Mouse (Mus musculus) Patski (cell line): ENCODE data around the gene Flrt3. TPM values are rescaled to one million over a fixed set of nuclear protein-coding genes. Genes with fewer than 3 reads are reported as not detected.

Experiments used
- ATAC-seq: fragments of 100-300 bp; one replicate; pipeline ENCODE4 v1.8.0; 2021
- CTCF ChIA-PET: fragments of 350-600 bp; sonication (Branson Sonifier 250); formaldehyde crosslinking; loops from one replicate; lab custom pipeline; 2022; ENCODE audit warnings: inconsistent platforms; lab: Charles Lee
- POLR2A ChIA-PET: fragments of 350-600 bp; sonication (Branson Sonifier 250); formaldehyde crosslinking; loops from one replicate; lab custom pipeline; 2022; ENCODE audit warnings: antibody characterized with exemption, inconsistent platforms; lab: Charles Lee
- DNase-seq: peaks from one replicate; pipeline ENCODE4 v3.0.0-alpha.2; 2011; ENCODE audit warnings: low read depth, low spot score
- H3K27me3 ChIP-seq: fragments of 371-371 bp; one replicate; pipeline ENCODE4 v1.5.1; 2021
- CTCF ChIP-seq: fragments of 100-300 bp; IDR thresholded peaks from one replicate; pipeline ENCODE4 v1.5.1; 2021
- in situ Hi-C: fragments of 300-500 bp; cut with MboI; formaldehyde crosslinking; loops from 3 replicates; pipeline ENCODE4 v1.11.1; 2018; ENCODE audit warnings: low pct_unique_long_range_greater_than_20kb, mixed read lengths
- polyA plus RNA-seq: library from polyadenylated mRNA; unstranded; gene quantifications from one replicate; pipeline ENCODE4 v1.2.3, GENCODE M21; 2021

Flrt3 gene
- polyA plus RNA-seq, 1 experiment from 2014 or later, result 11.8 TPM

DNA sequence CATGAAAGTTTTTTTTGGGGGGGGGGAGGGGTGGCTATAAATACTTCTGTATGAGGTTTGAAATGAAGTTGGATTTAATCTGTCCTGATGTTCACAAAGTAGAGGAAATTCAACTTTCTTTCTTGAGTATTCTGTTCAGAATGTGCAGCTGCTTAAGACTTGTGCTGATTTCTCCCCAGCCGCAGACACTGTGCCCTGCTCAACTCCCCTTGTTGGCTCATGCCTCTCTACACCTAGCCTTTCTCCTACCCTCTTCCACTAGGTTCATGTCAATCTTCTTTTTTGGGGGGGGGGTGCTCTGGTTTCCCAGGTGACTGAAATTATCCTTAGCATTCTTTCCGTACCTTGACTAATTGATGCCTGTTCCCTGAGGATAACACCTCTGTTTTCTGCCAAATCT, 17.3 kb downstream of the Flrt3 start:
- in situ Hi-C loops, result no loop called here
- H3K27me3 ChIP-seq, result no peaks in the 10 kb centered on the region
- ChIA-PET CTCF (interaction anchor here (0.7 kb wide), 1 partner anchor 20 kb away, joined by 3 read pairs; no protein-coding TSS in a partner anchor), POLR2A (no interaction called here)
- TF ChIP-seq CTCF, result no peak
- no peak for ATAC-seq
- no peak for DNase-seq

DNA sequence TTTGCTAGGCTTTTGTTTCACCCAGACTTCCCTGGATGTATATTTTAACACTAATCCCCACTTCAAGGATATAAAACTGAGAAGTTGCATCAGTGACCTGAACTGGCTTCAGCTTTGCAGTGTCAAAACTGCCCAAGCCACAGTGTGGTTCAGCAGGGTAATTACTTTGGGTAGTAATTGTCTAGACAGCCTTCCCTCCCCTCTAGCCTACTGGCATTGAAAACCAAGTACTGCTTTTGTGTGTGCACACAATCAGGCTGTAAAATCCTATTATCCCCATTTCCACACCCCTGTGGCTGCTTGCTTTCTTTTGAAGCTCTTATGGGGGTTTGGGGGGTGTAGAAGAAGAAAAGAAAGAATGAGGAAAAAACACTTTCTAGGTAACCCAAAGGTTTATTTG, 17.8 kb downstream of the Flrt3 start:
- CTCF ChIA-PET, result interaction anchor here (0.7 kb wide), 1 partner anchor 20 kb away, joined by 3 read pairs; no protein-coding TSS in a partner anchor
- no peaks in the 10 kb centered on the region for H3K27me3 ChIP-seq
- DNase-seq (no peak), ATAC-seq (no peak)
- no peak for TF ChIP-seq CTCF
- POLR2A ChIA-PET, result no interaction called here
- in situ Hi-C loops, result no loop called here

DNA sequence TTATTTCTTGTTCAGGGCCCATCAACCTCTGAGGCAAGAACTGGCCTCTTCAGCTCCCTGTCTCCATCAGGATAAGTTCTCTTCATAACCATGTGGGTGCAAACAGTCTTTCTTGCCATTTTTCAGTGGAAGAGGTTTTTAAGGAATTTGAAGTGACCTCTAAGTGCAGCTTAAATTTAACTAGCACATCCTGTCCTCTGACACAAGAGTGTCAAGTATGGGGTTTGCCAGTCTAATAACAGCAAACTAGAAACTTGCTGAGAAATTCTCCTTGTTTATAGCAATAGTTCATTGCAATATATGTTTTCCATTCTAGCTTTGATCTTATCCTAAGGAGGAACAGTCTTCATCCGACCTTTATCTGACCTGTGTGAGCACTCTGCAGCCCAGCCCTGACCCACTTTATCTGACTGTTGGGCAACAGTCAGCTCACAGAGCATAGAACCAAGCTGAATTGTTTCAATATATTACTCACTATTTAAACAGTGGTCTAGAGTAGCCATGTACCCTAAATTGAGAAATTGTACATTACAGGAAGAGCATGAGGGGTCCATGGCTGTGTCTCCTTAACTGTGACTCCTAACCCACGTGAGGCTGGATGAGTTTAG, 49.4 kb downstream of the Flrt3 start:
- ATAC-seq, result no peak

GRCm38 (mm10) chr2:140615451-140615850, 55.8 kb downstream of the Flrt3 start:
- CTCF ChIA-PET, result no interaction called here
- in situ Hi-C loops, result no loop called here
- no peak for ATAC-seq
- peaks cover 10% of the 10 kb centered on the region for H3K27me3 ChIP-seq
- TF ChIP-seq CTCF, result no peak
- POLR2A ChIA-PET, result no interaction called here
- DNase-seq, result no peak

More for the DNA sequence above, 49.4 kb downstream of the Flrt3 start:
- ChIA-PET CTCF (no interaction called here), POLR2A (no interaction called here)
- peaks cover 10% of the 10 kb centered on the region for H3K27me3 ChIP-seq
- no peak for DNase-seq
- TF ChIP-seq CTCF, result no peak
- in situ Hi-C loops, result no loop called here
